Mouse (Mus musculus) brain, embryonic 14.5 days (tissue): ENCODE measurements around the gene Gm20390.

Experiments used
- CTCF ChIP-seq: fragments of 200-500 bp; IDR thresholded peaks from 2 replicates; pipeline ENCODE4 v1.5.1; 2012; ENCODE audit warnings: inconsistent platforms, mild to moderate bottlenecking, moderate library complexity, borderline replicate concordance; ENCODE audit not compliant: insufficient read depth, insufficient read length; ENCODE audit errors: extremely low read depth
- POLR2A ChIP-seq: fragments of 200-500 bp; IDR thresholded peaks from 2 replicates; pipeline ENCODE4 v1.6.1; 2012; ENCODE audit warnings: mild to moderate bottlenecking, inconsistent platforms, borderline replicate concordance; ENCODE audit not compliant: poor library complexity, insufficient read depth, insufficient read length, severe bottlenecking; ENCODE audit errors: extremely low read depth

DNA sequence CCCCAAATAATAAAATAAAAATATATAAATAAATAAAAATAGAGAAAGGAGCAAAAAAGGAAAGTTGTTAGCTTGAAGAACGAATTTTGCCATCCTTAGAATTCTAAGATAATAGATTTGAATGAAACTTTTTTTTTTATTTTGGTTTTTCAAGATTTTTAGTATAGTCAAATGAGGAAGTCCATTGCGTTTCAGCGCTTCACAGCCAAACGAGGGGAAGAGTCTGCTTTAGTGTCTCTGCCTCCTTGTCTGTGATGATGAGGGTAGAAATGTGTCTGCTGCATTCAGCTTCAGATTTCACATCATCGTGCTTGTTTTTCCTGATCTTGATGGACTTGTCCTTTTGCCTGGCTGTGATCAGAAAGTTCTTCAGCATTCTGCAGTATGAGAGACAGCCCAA, 17.2 kb upstream of the Gm20390 start:
- TF ChIP-seq POLR2A (no peak), CTCF (no peak)
